Mouse (Mus musculus): ENCODE data around the gene Ccser2.

The Ccser2 gene

DNA sequence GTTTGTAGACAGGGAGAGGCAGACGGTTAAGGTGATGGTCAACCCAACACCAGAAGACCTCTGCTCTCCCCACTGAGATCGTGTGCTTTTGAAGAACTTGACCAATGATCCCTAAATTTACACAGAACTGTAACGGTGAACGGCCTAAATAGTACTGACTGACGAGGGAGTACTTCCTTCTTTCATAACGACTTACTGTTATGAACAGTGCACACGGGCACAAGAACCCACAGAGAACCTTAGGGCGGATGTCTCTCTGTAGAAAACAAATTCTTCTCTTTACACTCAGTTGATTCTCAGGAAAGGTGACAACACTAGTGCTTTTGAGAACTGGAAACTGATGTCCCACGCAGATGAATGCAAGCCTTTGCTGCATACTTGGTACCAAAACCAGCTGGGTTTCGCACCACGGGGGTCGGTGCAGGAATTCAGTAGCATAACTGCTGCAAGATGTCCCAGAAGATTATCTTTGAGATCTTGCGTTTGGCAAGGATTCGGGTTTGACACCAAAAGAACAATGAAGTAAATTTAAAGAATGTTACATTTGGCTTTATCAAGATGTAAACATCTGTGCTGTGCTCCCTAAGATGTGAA lies 99.7 kb downstream of the Ccser2 start:
- DNase-seq (ENCODE audit: low spot score), result no peak

DNA sequence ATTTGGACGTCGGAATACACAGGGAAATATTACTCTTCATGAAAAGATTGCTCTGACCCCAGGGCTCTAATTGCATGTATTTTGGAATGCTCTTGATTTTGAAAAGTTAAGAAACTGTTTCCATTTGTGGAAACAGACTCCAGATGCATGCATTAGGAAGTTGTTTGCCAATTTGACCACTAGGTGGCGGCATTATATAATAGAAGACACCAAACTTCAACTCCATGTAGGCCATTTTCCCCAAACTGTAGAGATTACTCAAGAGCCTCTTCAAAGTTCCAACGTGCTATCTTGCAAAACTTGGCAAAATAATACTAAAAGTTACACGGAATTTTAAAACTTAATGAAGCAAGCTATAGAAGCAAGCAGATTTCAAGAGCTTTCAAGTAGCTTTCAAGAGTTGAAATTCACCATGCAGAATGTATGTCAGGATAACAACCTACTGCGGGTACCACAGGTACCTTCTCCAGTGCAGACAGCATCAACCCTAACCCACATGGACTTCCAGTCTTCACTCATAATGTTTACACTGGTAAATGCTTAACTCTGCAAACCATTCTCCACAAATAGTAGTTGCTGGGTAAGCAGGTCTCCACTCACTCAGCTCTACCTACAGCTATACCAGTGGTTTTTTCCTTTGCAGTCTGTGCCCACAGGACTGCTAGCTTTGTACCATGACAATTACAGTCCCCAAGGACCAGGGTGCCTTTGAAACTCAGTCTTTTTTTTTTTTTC lies 101.4 kb downstream of the Ccser2 start:
- DNase-seq (ENCODE audit: low spot score), result no peak

DNA sequence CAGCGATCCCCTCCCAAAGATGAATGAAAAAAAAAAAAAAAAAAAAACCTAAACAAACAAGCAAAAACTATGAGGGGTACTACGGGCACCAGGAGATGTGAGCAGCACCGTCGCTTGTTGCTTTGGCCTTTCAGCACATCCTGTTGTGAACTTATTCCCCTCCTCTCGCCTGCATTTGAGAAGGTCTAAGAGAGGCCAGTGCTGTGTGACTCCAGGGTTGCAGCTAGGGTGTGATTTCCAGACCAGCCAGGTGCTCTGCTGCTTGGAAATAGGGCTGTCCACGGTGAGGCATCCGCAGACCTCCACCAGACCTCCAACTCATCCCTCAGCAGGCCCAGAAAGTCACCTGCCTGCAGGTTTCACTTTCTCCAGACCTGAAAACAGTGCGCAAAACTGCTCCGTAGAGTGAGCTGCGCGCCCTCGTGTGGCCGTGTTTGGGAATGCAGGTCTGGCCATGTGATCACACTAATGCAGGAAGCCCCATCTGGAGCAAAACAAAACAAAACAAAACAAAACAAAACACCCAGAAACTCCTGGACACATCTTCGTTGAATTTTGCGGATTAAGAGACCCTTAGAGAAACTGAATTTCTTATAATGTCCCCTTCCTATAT lies 104.6 kb downstream of the Ccser2 start:
- DNase-seq (ENCODE audit: low spot score), result peak; percentile 24

DNA sequence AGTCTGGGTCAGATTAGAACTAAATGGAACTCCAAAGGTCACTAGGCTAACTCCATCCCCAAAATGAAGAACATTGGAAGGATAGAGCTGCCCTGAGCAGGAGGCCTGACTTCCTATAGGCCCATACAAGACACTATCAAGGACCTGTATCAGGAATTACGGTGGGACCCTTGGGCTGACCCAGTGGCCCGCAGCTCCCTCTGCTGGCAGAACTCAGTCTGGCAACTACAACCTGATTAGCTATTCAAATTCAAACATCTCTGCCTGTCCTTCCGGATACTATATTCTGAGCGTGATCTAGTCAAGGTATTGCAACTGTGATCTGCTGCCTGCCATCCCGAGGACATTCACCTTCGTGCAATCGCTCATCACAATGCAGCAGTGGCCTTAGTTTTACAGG lies 106.2 kb downstream of the Ccser2 start:
- no peak for DNase-seq (ENCODE audit: low spot score)

DNA sequence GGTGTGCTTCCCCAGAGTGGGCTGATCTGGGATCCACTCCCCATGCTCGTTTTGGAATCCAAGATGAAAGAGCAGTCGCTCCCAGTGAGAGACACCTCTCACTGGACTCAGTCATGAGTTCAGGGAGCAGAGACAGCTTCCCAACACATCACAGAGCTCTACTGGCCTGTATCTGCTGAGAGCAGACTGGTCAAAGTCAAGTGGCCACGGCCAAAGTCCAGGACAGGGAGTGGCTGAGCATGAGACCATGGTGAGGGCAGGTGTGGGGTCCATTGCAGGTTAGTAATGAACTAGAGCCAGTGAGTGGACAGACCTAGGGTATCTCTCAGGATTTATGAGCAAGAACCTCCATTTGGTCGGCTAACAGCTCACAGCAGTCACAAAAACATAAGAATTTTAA lies 109.6 kb downstream of the Ccser2 start:
- no peak for DNase-seq (ENCODE audit: low spot score)

DNA sequence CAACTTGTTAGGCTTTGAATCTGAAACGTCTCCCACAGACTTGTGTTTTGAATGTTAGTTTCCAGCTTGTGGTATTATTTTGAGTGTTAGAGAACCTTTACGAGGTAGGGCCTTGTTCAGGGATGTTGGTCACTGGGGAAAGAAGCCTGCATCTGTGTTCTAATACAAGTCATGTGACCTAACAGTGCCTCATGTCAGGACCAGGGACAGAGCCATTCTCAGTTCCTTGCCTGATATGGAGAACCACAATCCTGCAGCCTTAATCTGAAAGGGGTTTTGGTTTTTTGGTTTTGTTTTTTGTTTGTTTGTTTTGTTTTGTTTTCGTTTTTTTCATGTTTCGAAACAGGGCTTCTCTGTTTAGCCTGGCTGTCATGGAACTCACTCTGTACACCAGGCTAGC lies 115.6 kb downstream of the Ccser2 start:
- no peak for DNase-seq (ENCODE audit: low spot score)

DNA sequence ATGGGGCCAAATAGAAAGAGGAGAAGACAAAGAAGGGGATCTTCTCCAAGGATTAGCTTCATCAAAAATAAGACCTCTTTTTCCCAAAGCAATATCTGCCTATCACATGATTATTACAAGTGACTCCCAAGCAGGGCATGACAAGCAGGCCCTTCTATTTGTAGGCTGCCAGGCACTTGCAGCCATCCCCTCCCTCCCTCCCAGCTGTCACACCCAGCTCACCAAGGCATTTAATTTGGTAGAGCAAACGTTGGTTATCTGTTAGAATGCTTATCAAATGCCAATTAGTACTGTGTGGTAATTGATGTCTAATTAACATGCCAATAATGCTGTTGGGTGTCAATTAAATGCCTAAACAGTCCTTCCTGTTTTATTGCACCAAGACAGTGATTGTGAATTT lies 119.7 kb downstream of the Ccser2 start:
- no peak for DNase-seq (ENCODE audit: low spot score)
